Mouse (Mus musculus): ENCODE measurements at regions not wholly inside any gene's neighbourhood (a gene's known extent, or its start where the extent isn't known, plus 50 kb on each side); places are given as distances from the start of the nearest gene placed in this dataset.

DNA sequence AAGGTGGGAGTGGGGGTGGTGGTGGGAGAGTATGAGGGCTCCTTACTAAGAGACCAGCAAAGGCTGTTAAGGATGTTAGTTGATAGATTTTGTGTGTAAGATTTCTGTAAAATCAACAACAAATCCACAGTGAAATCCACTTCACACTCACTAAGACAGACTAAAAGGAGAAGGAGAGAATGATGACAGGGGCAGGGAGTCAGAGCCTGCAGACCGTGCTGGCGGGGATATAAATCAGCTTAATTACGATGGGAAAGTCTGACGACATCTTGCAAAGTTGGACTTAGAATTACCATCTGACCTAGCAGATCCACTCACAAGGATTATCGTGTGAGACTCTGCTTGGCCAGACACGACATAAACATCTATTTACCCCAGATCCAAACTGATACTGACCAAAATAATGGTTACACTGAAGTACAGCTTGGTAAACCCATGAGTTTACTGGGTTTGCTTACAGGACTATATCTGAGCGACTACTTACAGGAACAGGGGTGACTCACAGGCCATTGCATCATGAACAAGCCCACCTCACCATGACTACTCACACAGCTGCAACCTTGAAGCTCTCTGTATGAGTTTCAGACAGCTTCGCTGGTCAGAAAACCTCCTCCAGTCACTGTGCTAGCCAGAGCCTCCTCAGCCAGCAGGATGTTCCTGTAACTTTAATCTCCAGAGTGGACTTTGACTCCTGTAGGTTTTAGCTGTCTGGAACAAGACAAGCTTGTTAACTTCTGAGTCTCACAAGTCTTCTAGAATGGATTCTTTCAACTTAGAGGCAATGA, 50.5 kb upstream of the Ednra start:
- DNase-seq, result no peak

DNA sequence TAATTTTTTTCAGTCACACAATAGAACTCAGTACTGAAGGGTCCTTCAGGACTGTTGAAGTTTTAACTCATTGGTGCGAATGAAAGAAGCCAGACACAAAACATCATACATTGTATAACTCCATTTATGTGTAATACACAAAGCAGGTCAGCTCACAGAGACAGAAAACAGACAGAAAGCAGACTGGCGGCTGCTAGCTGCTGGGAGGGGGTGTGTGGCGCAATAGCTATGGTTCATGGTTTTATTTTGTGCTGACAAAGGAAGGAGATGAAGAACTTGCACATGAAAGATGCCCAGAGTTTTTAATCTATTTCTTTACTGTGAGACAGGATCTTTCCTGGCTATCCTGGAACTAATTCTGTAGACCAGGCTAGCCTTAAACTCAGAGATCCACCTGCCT, 51.3 kb upstream of the Ednra start:
- DNase-seq, result no peak

DNA sequence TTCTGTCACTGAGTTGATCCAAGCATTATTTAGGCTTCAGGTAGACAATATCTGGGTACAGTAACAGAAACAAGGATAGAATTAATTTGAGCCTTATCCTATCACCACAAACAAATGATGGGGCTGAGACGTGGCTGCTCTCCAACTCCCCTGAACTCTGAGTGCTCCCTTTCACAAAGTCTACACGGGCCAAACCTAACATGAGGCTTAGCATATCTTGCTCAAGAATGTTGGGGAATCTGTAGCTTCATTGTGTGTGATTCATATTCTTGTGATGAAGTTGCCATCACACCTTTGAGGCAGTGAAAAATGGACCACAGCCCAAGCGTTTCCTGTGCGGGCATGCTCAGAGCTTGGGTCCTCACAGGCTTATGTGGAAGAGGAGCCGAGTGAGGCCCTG, 53.3 kb upstream of the Ednra start:
- no peak for DNase-seq

DNA sequence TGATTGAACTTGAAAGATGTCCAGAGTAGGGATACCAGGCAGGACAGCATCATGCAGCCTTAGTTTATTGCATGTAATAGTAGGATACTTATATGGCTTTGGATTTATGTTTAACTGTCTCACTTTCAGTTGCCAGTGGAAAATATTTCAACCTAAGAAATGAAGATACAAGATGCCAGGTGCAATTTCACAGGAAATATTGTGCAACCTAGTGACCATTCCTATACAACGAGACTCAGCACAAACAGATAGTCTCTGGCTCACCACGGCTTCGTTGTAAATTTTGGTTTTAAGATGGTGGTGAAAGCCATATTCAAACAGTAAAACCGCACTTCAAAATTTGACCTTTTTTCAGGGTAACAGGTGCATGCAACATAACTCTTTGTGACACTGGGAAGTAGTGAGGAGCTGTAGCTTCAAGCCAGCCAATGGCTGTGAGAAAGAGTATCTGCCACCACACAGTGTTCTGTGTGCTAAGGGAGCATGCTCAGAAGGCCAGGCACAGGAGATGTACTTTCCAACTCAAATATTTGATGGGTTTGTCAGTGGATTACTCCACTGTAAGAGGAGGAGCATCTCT, 61.5 kb upstream of the Ednra start:
- no peak for DNase-seq

DNA sequence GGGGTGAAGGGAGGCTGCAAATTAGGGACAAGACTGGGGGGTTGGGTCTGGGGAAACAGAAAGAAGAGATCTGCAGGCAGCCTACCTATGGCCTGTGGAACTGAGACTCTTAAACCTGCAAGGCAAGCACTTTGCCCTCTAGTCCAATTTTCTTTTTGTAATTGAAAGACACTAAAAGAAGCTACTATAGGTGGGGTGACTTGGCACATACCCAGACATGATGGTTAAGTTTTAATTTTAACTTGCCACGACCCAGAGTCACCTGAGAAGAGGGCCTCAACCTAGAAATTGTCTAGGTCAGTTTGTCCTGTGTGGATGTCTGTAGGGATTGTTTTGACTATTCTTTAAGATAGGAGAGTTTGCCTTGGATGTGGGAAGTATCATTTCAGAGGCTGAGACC, 70.6 kb upstream of the Ednra start:
- DNase-seq, result no peak

DNA sequence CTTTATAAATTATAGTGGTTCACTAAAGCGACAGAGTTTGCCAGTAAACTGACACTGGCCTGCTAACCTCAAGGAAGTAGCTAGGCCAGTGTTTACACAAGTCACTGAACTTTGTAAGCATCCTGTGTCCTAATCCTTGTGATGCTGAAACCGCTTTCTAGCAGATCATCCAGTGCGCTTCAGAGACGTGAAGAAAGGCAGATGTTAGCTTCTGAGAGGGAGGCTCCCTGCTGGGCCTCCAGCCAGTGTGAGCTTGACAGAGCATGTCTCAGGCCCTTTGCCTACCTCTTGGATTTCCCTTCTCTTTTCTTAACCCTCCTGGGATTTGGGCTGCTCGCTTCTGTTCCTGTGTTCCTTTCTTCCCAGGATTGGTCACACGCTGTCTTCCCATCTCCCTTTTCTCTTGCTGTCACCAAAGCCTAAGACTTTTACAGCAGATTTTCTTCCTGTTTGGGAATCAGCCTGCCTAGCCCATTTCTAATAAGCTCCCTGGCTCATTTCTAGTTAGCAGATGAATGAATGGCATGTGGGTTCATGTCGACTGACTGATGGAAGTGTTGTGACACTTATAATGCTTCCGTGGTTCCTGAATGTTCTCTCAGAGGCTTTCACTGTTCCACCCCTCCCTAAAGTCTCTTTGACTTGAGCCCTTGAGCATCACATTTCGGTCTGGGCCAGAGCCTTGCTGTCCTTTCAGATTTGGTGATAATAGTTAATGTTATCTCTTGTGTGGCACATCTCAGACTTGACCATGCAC, 79.1 kb upstream of the Ednra start:
- DNase-seq, result peak; percentile 75

DNA sequence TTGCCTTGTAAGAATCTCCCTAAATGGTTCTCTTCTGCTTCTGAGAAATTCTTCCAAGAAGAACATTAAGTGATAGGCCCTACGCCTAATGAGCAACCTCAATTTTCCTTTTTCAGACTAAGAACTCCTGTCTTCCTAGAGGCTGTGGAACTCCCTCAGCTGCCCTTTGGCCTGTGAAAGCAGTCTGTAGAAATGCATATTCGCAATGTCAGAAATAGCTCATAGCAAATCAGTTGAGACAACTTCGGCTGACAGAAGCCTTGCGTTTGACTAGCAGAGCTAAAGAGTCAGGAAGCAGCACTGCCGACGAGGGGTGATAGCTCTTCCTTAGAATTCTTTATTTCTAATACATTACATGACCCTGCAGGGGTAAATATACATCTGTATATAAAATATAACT, 80.3 kb upstream of the Ednra start:
- DNase-seq, result no peak

DNA sequence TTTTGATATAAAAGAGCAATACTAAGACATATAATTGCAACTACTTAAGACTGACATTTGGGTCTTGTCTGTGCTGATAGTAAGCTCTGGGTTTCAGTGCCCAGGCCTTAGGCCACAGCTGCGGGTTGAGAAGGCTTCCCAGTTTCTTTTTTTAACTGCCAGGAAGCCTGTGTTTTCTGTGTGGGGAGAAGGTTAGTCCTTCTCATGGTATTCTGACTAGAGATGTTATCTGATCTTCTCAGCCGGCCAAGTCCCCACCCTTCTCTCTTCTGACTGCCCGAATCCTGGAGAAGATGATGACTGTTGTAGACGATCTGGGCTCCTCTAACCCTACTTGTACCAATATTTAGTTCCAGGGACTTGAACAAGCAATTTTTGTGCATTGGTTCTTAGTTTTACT, 80.7 kb upstream of the Ednra start:
- DNase-seq, result peak; percentile 20

DNA sequence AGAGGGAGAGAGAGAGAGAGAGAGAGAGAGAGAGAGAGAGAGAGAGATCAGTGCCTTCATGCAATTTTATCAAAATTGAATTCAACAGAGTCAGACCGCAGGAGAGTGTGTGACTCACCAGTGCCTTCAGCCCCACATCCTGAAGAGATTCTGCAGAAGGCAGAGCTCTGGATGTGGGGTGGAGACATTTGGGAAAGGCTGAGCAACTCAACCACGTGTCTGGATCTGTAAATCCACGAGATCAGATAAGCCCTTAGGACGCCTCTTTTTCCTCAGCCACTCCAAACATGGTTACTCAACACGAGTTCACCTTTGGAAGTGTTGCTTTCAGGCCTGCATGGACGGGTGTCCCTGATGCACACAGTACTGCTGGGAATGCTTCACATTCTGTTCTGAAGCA, 81.4 kb upstream of the Ednra start:
- DNase-seq, result peak; percentile 68

DNA sequence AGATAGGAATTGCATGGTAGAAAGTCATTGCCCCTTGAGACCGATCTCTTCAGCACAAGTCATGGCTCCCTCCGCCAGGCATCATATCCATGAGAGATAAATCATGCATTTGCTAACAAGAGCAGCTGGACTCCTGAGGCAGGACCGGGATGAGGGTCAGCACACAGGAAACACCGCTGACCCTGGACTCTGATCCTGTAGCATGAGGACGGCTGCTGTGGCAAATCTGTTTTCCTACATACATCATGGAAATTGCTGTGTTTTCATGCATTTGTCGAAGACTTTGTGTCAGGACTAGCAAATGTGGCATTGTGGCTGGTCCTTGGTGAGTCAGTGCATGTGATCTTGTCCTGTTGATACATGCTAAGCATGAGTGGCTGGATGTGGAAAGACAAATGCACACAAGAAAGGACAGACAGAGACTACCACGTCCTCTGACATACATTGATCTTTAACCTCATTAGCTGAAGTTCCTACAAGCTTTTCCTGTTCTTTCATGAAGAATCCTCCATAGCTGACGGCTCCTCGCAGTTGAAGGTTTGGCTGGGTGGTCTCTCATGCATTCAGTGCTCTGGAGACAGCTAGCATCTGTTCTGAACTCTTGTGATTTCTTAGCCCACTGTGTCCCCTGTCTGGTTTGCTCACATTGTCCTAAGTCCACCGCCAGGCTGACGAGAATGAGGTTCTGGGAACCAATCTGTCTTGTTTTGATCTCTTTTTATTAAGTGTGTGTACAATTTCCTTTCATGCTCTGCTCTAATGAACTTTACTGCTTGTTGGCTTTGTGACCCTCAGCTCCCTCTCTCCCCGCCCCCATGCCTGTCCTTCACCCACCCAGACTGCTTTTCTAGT, 90.8 kb upstream of the Ednra start:
- no peak for DNase-seq

DNA sequence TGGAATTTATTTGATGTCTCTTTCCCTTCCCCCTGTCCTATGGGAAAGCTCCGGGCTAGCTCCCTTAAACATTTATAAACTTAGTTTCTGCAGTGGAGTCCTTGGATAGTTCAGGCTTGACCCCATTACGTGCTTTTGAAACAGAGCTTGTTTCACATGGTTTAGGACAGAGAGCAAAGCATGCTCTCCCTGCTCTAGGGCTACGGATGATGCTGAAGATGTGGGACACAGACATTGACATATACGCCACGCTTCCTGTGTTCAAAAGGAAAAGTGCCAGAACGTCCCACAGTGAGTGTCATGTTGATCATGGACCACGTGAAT, 91.3 kb upstream of the Ednra start:
- DNase-seq, result peak; percentile 33

DNA sequence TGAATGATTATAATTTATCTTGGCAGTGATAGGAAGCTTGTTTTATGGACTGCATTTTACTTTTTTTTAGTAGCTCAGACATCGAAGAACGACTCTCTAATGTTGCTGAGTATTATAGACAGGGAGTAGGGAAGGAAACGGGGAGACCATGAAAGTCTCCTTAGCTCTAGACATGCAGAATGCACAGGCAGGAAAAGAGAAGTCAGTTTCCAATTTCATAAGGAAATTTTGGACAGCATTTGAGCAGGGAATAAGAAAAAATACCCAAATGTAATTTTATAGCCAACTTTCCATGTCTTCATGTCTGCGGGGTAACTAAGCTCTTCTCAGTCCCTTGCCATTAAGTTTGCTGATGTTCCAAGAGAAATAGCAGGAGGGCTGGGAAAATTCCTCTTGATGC, 92.0 kb upstream of the Ednra start:
- no peak for DNase-seq

DNA sequence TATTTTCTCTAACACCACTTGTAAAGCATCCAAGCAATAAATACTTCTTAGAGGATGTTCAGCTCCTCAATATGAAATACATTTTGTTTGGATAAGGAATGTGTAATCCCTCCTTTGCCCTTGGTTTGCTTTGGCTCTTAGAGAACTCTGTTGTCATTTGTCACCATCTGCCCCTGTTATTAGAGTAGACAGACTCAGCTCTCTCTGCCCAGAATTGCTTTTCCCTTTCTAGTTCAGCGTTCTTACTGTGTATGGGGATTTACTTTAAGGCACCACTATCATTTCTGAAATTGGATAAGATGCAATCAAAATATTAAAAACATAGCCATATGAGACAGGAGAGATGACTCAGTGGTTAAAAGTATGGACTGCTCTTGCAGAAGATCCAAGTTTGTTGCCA, 101.5 kb upstream of the Ednra start:
- DNase-seq, result no peak

DNA sequence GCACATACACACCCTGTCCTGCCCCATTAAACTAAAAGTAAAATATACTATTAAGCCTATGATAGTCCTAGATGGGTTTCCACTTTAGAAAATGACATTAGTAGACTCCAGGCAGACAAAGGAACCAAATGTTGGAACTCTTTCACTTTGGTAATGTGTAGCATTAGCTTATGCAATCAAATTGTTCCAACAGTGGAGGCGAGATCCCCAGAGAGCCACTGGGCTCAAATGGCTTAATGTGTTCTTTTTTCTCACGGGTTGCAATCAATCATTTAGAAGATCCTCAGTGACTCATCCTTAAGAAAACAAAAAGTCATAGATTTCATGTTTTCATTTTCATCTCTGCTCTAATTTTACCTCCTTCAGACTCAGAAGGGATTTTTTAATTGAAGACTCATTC, 102.0 kb upstream of the Ednra start:
- peak; percentile 7 for DNase-seq

DNA sequence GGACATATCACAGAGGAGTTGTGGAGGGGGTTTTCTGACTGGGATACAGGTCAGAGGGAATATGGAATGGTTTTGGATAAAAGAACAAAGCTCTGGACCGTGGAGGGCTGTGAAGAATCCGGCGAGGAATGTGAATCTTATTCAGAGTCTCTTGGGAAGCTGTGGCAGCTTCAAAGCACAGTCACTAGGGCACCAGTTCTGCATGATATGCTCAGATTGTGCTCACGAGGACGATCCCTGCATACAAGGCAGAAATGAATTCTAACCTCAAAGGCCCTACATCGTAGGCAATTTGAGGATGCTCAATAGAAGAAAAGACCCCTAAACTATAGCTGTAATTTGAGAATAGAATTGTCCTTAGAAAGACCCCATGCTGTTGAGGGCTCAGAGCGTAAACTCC, 103.8 kb upstream of the Ednra start:
- DNase-seq, result no peak

DNA sequence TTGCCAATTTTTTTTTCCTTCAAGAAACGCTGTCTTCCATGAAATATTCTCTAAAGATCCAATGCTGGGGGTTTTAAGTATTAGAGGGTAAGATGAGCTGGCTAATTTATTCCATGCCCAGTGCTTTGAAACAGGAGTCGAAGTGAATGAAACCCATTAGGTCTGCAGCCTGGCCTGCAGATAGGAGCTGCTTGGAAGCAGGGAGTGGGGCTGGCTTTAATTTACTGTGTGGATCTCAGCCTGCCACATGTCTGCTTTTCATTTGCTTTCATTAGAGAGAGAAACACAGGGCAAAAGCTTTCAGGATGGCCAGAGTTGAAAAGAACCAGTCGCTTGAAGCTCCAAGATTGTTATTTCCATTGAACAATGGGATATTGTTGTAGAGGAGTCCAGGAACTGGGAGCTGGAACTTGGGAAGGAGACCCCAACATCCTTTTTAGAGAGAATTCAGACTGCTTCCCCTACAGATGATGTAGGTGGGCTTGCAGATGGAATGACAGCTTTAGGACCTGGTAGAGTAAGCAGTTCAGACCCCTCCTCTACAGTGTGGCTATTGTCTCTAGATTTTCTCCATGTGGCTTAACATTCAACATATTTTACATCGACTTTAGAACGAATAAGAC, 105.0 kb upstream of the Ednra start:
- no peak for DNase-seq

DNA sequence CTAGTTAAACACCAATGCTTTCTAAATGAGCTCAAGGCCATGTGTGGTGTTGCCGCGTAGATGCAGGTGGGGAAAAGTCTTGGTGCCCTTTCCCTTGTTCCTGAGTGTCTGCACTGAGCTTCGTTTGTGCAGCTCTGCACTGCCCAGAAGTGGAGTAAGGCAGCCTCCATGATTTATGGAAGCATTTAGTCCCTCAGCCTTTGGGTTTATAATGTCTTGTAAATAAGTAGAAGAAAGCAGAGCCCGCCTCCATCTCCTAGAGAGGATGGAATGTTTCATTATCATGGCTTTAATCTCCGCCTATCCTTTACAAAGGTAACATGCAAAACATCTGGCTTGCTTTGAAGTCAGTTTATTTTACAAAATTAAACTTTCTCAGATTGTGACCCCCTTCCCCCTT, 105.5 kb upstream of the Ednra start:
- no peak for DNase-seq

DNA sequence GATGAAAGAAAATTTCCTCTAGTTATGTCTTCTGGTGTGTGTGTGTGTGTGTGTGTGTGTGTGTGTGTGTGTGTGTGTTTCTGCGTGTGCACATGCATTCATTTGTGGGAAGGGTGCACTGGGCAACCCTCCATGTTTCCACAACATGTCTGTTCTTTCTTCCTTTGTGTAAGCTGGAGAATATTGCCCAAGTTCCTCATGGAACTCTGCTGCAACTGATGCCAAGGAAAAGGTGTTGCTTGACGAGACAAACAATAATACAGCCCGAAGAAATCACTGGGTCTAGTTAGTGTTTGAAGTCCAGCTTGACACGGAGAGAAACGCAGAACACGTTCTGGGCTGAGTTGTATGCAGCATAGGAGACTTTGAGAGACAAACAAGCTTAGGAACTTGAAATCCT, 110.0 kb upstream of the Ednra start:
- peak; percentile 62 for DNase-seq

DNA sequence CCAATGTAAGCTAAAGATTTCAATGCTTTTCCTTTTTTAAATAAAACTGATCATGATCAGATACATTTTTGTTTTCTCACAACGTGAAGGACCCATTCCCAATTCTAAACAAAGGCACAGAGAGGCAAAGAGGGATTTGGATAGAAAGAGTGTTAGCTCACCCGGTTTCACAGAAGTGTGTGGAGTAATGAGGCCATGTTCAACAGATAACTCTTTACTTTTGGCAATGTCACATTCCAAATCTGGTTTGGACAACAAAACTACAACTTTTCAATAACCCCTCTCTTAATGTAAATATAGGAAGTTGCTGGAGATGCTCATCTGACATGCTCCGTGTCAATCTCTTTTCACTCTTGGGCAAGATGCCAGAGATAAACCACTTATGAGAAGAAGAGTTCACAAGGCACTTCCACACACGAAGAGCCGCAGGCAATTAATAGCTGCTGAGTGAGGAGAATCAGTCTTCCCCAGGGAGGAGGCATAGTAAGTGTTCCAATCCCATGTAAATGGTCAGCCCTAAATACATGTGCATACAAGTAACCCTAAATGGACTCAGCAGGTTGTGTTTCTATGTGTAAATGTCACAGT, 112.7 kb upstream of the Ednra start:
- no peak for DNase-seq

DNA sequence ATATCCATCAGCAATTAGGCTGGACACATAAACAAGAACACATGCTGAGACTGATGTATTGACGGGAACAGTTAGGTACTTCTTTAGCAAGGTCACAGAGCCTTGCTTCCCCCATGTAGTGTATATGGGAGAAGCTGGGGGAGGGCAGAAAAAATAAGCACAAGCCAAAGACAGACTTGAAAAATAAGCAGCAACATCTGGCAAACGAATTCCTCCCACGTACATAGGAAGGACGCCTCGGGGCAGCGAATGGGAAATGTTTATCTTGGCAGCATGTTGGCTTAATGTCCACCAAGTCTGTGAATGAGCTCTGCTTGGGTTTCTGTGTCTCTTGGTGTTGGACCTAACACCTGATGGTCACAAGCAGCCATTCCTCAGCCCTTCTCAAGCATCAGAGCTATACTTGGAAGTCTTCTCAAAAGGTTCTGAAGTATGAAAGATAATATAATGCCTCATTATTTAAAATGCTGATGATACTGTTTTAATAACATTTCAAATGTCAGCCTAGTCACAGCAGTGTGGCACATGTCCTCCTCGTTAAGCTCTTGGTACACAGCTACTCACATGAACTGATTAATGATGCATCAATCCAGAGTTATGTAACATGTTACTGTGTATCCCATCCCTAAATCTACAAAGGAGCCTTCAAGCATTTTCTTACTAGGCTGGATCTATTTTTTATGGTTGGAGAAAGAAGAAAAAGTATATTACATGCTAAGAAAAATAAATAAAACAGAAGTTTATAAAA, 118.3 kb upstream of the Ednra start:
- no peak for DNase-seq

DNA sequence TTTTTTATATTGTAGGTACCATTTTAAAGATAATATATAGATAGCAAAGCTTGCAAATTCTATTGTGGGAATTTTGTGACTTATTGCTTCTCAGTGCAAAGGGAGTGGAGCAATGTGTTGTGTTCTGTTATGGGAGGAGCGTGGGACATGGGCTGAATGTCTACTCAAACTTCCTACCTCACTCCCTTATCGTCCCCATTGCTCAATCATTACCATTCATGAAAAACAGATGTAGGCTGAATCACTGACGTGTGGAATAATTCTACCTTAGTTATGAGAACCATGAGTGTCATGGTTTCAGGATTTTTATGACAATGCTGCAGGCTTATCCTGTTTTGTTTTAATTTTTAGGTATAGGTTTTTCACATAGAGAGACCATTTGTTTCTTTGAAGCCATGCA, 119.0 kb upstream of the Ednra start:
- DNase-seq, result no peak

DNA sequence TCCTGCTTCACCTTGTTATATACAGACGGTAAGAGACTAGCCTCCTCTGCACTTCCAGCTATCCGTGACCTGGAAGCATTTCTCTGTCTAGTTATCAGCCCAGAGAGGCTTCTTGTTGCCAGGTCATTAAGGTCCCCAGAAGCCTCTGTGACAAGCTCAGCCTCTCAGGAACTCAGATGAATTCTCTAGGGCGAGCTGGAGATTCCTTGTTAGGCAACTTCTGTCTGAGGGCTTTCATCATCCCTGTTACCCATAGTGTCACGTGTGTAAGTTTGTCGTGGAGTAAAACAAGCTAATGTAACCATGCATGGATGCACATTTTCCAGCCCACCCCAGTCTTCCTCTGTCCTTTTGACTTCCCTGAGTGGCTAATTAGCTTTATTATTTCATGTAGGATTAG, 126.3 kb upstream of the Ednra start:
- DNase-seq, result no peak
